Mouse (Mus musculus): ENCODE data around the gene Gm3250. TPM values are rescaled to one million over a fixed set of nuclear protein-coding genes. Genes with fewer than 3 reads are reported as not detected.
"Not testable (repeated sequence)": the region's sequence is repeated elsewhere in the genome, so short reads cannot be mapped to it uniquely, and the experiment has no call there.

Gm3250 gene
- polyA plus RNA-seq, 1 experiment from 2014 or later, result not detected

DNA sequence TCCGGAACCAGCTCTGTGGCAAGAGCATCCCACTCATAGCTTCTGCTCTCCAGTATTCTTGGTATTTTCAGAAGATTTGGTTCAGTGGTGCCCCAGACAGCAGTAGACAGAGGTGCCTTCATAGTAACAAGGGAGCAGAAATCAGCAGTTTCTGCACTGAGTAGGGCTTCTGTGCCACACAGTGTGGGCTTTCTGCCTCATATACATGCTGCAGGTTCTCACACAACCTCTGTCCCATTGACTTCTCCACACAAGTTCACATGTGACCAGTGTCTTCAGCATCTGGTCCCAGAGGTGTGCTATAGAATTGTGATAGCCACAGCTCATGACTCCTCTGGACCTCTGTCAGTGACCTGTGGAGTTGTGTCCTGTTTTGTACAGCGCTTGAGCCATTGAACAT, 6.3 kb upstream of the Gm3250 start:
- H3K27me3 ChIP-seq, result no peaks in the 10 kb centered on the region
- no peaks in the 10 kb centered on the region for H3K9me3 ChIP-seq
- H3K27ac ChIP-seq, result no peak overlapping the region
- H3K4me1 ChIP-seq, result no peaks in the 10 kb centered on the region
- no peak overlapping the region for H3K9ac ChIP-seq
- no peak overlapping the region for H3K4me2 ChIP-seq (replicated peaks)
- no peak overlapping the region for H3K4me3 ChIP-seq
- 83% methylated on average over 2 of the region's 2 CpGs for WGBS
- no peaks in the 10 kb centered on the region for H3K36me3 ChIP-seq
- ATAC-seq (ENCODE audit: insufficient number of reproducible peaks, insufficient read depth, low FRiP score, low TSS enrichment), result no peak

DNA sequence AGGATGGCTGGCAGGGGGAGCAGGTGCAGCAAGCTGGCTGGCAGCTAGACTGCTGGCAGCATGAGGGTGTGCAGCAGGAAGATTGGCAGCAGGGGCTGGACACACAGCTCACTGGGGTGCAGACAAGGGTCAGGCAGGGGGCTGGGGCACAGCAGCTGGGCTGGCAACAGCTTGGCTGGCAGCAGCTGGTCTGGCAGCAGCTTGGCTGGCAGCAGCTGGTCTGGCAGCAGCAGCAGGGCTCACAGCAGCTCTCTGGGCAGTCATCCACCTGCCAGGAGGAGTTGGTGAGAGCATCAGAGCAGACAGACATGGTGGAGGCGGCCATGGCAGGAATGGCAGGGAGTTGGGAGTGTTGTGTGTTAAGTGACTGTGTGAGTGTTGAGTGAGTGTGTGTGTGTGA, 5.5 kb upstream of the Gm3250 start, which contains the start of gene Gm7137:
Gene Gm7137 (minus strand): TSS at position 325 of the 400 bp plus-strand sequence.
- not testable (repeated sequence) for H3K27me3 ChIP-seq; H3K4me2 ChIP-seq (replicated peaks); H3K4me1 ChIP-seq; H3K4me3 ChIP-seq; ATAC-seq (ENCODE audit: insufficient number of reproducible peaks, insufficient read depth, low FRiP score, low TSS enrichment); H3K9me3 ChIP-seq; H3K9ac ChIP-seq; H3K36me3 ChIP-seq; H3K27ac ChIP-seq
- 40% methylated on average over 1 of the region's 1 CpGs for WGBS

DNA sequence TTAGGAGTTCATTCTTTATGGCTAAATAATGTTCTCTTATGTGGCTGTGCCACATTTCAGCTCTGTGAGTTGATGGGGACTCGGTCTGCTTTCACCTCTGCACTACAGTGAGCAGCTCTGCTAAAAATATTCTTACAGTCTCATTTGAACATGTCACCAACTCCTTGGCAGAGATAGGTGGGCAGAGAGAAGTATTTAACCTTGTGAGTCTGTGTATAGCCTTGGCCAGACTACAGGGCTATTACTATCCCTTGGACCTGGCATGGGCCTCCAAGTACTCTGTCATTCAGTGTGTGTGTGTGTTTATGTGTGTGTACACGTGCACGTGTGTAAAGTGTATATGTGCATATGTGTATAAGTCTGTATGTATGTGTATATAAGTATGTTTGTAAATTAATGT, 1.1 kb upstream of the Gm3250 start:
- not testable (repeated sequence) for H3K4me1 ChIP-seq; H3K27ac ChIP-seq; H3K9me3 ChIP-seq; ATAC-seq (ENCODE audit: insufficient number of reproducible peaks, insufficient read depth, low FRiP score, low TSS enrichment); H3K4me2 ChIP-seq (replicated peaks); H3K4me3 ChIP-seq; H3K9ac ChIP-seq; H3K36me3 ChIP-seq; H3K27me3 ChIP-seq
- 94% methylated on average over 3 of the region's 3 CpGs for WGBS

DNA sequence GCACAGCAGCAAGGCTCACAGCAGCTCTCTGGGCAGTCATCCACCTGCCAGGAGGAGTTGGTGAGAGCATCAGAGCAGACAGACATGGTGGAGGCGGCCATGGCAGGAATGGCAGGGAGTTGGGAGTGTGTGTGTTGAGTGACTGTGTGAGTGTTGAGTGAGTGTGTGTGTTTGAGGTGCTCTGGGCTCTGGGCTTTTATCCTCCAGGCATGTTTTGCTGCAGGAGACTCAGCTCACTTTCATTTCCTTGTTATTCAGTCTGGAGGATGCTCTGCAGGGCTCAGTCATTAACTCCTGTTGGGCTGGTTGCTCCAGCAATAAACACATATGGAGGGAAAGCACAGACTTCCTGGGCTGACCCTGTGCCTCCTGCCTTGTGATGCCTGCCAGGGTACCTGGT, 5.5 kb downstream of the Gm3250 start, which contains the start of gene Gm7138:
Gene Gm7138 (minus strand): TSS at position 101 of the 400 bp plus-strand sequence.
- not testable (repeated sequence) for H3K4me3 ChIP-seq; H3K27me3 ChIP-seq; H3K27ac ChIP-seq; H3K9me3 ChIP-seq; ATAC-seq (ENCODE audit: insufficient number of reproducible peaks, insufficient read depth, low FRiP score, low TSS enrichment); H3K9ac ChIP-seq; H3K4me1 ChIP-seq; H3K36me3 ChIP-seq; H3K4me2 ChIP-seq (replicated peaks)
- WGBS, result 67% methylated on average over 1 of the region's 1 CpGs

DNA sequence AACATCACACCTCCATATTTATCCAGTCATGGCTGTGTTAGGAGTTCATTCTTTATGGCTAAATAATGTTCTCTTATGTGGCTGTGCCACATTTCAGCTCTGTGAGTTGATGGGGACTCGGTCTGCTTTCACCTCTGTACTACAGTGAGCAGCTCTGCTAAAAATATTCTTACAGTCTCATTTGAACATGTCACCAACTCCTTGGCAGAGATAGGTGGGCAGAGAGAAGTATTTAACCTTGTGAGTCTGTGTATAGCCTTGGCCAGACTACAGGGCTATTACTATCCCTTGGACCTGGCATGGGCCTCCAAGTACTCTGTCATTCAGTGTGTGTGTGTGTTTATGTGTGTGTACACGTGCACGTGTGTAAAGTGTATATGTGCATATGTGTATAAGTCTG, 10.2 kb downstream of the Gm3250 start:
- H3K27ac ChIP-seq; ATAC-seq (ENCODE audit: insufficient number of reproducible peaks, insufficient read depth, low FRiP score, low TSS enrichment); H3K4me1 ChIP-seq; H3K36me3 ChIP-seq; H3K4me2 ChIP-seq (replicated peaks); H3K9me3 ChIP-seq; H3K27me3 ChIP-seq; H3K4me3 ChIP-seq; H3K9ac ChIP-seq: not testable (repeated sequence)
- WGBS, result 100% methylated on average over 2 of the region's 3 CpGs

DNA sequence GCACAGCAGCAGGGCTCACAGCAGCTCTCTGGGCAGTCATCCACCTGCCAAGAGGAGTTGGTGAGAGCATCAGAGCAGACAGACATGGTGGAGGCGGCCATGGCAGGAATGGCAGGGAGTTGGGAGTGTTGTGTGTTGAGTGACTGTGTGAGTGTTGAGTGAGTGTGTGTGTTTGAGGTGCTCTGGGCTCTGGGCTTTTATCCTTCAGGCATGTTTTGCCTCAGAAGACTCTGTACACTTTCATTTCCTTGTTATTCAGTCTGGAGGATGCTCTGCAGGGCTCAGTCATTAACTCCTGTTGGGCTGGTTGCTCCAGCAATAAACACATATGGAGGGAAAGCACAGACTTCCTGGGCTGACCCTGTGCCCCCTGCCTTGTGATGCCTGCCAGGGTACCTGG, 11.1 kb downstream of the Gm3250 start, which contains the start of gene Gm3238:
Gene Gm3238 (minus strand): TSS at position 101 of the 400 bp plus-strand sequence.
- not testable (repeated sequence) for H3K4me2 ChIP-seq (replicated peaks); H3K27ac ChIP-seq; H3K4me1 ChIP-seq; H3K4me3 ChIP-seq; ATAC-seq (ENCODE audit: insufficient number of reproducible peaks, insufficient read depth, low FRiP score, low TSS enrichment); H3K36me3 ChIP-seq; H3K27me3 ChIP-seq; H3K9ac ChIP-seq; H3K9me3 ChIP-seq
- 67% methylated on average over 1 of the region's 1 CpGs for WGBS

DNA sequence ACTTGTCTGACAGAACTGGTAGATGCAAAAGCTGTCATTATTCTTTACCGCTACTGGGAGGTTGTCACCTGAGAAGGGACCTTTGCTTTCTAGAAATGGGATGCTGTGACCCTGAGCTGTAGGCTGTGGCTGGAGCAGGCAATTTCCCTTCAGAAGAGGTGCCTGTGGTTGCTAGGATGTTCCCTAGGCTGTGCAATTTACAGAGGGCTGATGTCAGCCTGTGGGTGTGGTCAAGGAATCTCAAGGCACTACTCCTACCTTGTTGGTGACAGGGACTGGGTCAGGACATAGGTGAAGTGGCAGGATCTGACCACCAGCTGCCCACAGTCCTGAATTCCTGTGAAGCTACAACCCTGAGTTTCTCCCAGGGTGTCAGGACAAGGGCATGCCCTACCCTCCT, 12.6 kb downstream of the Gm3250 start:
- Histone ChIP-seq H3K9ac (no peak overlapping the region), H3K4me3 (no peak overlapping the region), H3K36me3 (no peaks in the 10 kb centered on the region), H3K4me1 (no peaks in the 10 kb centered on the region), H3K4me2 (replicated peaks) (no peak overlapping the region), H3K27me3 (no peaks in the 10 kb centered on the region), H3K9me3 (no peaks in the 10 kb centered on the region), H3K27ac (no peak overlapping the region)
- no peak for ATAC-seq (ENCODE audit: insufficient number of reproducible peaks, insufficient read depth, low FRiP score, low TSS enrichment)
- WGBS, result 57% methylated on average over 1 of the region's 1 CpGs

DNA sequence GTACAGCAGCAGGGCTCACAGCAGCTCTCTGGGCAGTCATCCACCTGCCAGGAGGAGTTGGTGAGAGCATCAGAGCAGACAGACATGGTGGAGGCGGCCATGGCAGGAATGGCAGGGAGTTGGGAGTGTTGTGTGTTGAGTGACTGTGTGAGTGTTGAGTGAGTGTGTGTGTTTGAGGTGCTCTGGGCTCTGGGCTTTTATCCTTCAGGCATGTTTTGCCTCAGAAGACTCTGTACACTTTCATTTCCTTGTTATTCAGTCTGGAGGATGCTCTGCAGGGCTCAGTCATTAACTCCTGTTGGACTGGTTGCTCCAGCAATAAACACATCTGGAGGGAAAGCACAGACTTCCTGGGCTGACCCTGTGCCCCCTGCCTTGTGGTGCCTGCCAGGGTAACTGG, 22.8 kb downstream of the Gm3250 start, which contains the start of gene Gm3233:
Gene Gm3233 (minus strand): TSS at position 101 of the 400 bp plus-strand sequence.
- H3K36me3 ChIP-seq; H3K9me3 ChIP-seq; H3K4me3 ChIP-seq; H3K27ac ChIP-seq; ATAC-seq (ENCODE audit: insufficient number of reproducible peaks, insufficient read depth, low FRiP score, low TSS enrichment); H3K4me1 ChIP-seq; H3K4me2 ChIP-seq (replicated peaks); H3K9ac ChIP-seq; H3K27me3 ChIP-seq: not testable (repeated sequence)
- WGBS, result 40% methylated on average over 1 of the region's 1 CpGs

DNA sequence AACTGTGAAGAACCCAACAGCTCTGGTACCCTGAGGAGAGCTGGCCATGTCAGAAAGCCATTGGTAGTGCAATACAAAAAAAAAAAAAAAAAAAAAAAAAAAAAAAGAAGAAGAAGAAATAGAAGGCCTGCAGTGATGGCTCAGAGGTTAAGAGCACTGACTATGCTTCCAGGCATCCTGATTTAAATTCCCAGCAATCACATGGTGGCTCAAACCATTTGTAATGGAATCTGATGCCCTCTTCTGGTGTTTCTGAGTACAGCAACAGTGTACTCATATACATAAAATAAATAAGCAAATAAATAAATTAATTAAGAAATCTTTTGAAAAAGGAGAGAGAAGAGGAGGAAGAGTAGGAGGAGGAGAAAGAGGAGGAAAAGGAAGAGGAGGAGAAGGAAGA, 28.9 kb downstream of the Gm3250 start:
- H3K27me3 ChIP-seq, result no peaks in the 10 kb centered on the region
- ATAC-seq (ENCODE audit: insufficient number of reproducible peaks, insufficient read depth, low FRiP score, low TSS enrichment), result no peak
- no peaks in the 10 kb centered on the region for H3K36me3 ChIP-seq

DNA sequence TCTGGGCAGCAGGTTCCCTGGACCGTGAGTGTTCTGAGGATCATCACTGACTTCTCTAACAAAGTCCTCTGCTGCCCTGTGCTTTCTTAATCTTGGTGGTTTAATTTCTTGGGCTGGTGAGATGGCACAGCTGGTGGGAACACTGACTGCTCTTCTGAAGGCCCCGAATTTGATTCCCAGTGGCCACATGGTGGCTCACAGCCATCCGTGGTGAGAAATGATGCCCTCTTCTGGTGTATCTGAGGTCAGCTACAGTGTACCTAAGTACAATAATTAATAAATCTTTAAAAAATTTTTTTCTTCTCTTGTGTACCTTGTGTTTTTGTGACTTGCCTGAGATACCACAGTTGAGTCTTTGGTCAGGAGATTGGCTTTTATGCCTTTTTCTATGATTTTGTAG, 30.0 kb downstream of the Gm3250 start:
- not testable (repeated sequence) for H3K27me3 ChIP-seq; H3K4me2 ChIP-seq (replicated peaks); H3K9me3 ChIP-seq; ATAC-seq (ENCODE audit: insufficient number of reproducible peaks, insufficient read depth, low FRiP score, low TSS enrichment); H3K9ac ChIP-seq; H3K27ac ChIP-seq; H3K36me3 ChIP-seq; H3K4me3 ChIP-seq; H3K4me1 ChIP-seq
- WGBS, result 56% methylated on average over 3 of the region's 3 CpGs

More for the DNA sequence above, 28.9 kb downstream of the Gm3250 start:
- H3K9me3 ChIP-seq, result no peaks in the 10 kb centered on the region
- no peaks in the 10 kb centered on the region for H3K4me1 ChIP-seq
- H3K4me3 ChIP-seq, result no peak overlapping the region
- H3K9ac ChIP-seq, result no peak overlapping the region
- no peak overlapping the region for H3K27ac ChIP-seq
- H3K4me2 ChIP-seq (replicated peaks), result no peak overlapping the region

DNA sequence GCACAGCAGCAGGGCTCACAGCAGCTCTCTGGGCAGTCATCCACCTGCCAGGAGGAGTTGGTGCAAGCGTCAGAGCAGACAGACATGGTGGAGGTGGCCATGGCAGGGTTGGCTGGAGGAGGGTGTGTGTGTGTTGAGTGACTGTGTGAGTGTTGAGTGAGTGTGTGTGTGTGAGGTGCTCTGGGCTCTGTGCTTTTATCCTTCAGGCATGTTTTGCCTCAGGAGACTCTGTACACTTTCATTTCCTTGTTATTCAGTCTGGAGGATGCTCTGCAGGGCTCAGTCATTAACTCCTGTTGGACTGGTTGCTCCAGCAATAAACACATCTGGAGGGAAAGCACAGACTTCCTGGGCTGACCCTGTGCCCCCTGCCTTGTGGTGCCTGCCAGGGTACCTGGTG, 31.1 kb downstream of the Gm3250 start, which contains the start of gene Gm9736:
Gene Gm9736 (minus strand): TSS at position 101 of the 400 bp plus-strand sequence.
- WGBS, result 71% methylated on average over 1 of the region's 1 CpGs
- not testable (repeated sequence) for H3K4me3 ChIP-seq; H3K4me1 ChIP-seq; H3K9me3 ChIP-seq; H3K27me3 ChIP-seq; H3K27ac ChIP-seq; ATAC-seq (ENCODE audit: insufficient number of reproducible peaks, insufficient read depth, low FRiP score, low TSS enrichment); H3K36me3 ChIP-seq; H3K9ac ChIP-seq; H3K4me2 ChIP-seq (replicated peaks)

DNA sequence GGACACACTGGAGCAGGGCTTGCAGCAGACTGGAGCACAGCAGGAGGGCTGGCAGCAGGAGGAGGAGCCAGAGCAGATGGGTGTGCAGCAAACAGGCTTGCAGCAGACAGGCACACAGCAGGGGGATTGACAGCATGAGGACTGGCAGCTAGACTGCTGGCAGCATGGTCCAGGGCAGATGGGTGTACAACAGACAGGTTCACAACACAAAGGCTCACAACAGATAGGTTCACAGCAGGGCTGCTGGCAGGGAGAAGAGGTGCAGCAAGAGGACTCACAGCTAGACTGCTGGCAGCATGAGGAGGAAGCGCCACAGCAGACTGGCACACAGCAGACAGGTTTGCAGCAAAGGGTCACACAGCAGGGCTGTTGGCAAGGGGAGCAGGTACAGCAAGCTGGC, 31.7 kb downstream of the Gm3250 start:
- H3K4me3 ChIP-seq; H3K9ac ChIP-seq; H3K4me2 ChIP-seq (replicated peaks); H3K27me3 ChIP-seq; H3K36me3 ChIP-seq; ATAC-seq (ENCODE audit: insufficient number of reproducible peaks, insufficient read depth, low FRiP score, low TSS enrichment); H3K4me1 ChIP-seq; H3K27ac ChIP-seq; H3K9me3 ChIP-seq: not testable (repeated sequence)
- 68% methylated on average over 1 of the region's 1 CpGs for WGBS
